Mouse (Mus musculus) thymus, adult 2 months (tissue): ENCODE measurements around the gene Ola1. TPM values are rescaled to one million over a fixed set of nuclear protein-coding genes. Genes with fewer than 3 reads are reported as not detected.

Source experiments
- DNase-seq: peaks from one replicate; pipeline ENCODE4 v3.0.0; 2021
- H3K27ac ChIP-seq: fragments of 200-500 bp; 2 replicates; pipeline ENCODE4 v1.5.1; 2012; ENCODE audit warnings: low read length, control low read depth; ENCODE audit not compliant: control insufficient read depth, insufficient read depth
- H3K27me3 ChIP-seq: fragments of 200-500 bp; 2 replicates; pipeline ENCODE4 v1.6.1; 2012; ENCODE audit warnings: mild to moderate bottlenecking, low read length, moderate library complexity, mixed read lengths; ENCODE audit not compliant: control insufficient read depth, insufficient read depth
- H3K36me3 ChIP-seq: fragments of 200-500 bp; 2 replicates; pipeline ENCODE4 v1.6.1; 2012; ENCODE audit warnings: mild to moderate bottlenecking, low read length, moderate library complexity; ENCODE audit not compliant: control insufficient read depth, insufficient read depth
- H3K4me1 ChIP-seq: fragments of 200-500 bp; replicated peaks from 2 replicates; pipeline ENCODE4 v1.6.1; 2012; ENCODE audit warnings: low read length; ENCODE audit not compliant: control insufficient read depth, insufficient read depth
- H3K4me3 ChIP-seq: fragments of 200-500 bp; 2 replicates; pipeline ENCODE4 v1.5.1; 2012; ENCODE audit warnings: mild to moderate bottlenecking, low read length, control low read depth, moderate library complexity; ENCODE audit not compliant: control insufficient read depth, insufficient read depth
- CTCF ChIP-seq: fragments of 200-500 bp; IDR thresholded peaks from 2 replicates; pipeline ENCODE4 v1.5.1; 2012; ENCODE audit warnings: mild to moderate bottlenecking, control low read depth, low read length, moderate library complexity, borderline replicate concordance; ENCODE audit not compliant: control insufficient read depth, poor library complexity, insufficient read depth; ENCODE audit errors: extremely low read depth
- POLR2A ChIP-seq: fragments of 200-500 bp; IDR thresholded peaks from 2 replicates; pipeline ENCODE4 v1.6.1; 2012; ENCODE audit warnings: mild to moderate bottlenecking, low read length, control low read depth, moderate library complexity; ENCODE audit not compliant: control insufficient read depth, poor library complexity, insufficient read depth; ENCODE audit errors: extremely low read depth
- WGBS: fragments of 180-500 bp; shearing (Covaris S2); methylation state at CpG from one replicate; pipeline ENCODE4 v1.1.7; 2018; 5-methylcytosine and 5-hydroxymethylcytosine counted together
- polyA plus RNA-seq: library from polyadenylated mRNA; depleted of rRNA; stranded (reverse); fragments of >200 nt; gene quantifications from 2 replicates; pipeline ENCODE4 v1.2.3, GENCODE M21; 2012

The Ola1 gene
- polyA plus RNA-seq, 1 experiment: 7.8 TPM

DNA sequence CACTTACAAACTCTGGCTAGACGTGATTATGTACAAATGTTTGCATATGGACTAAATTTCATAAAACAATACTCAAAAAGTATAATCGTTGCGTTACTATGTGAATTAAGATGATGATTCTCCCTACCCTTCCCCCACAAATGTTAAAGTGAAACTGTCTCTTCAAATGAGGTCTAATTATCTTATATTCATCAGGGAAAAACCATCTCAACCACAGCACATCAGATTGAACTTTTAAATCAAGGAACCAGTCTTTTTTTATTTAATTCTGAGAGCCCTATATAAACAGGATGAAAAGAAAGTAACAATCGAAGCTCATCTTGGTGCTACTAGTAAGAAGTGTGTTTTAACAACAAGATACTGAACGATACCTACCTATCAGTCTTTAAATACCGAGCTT lies 14.4 kb downstream of the Ola1 start:
- 76% methylated on average over 6 of the region's 6 CpGs for WGBS
- H3K36me3 ChIP-seq: no peaks in the 10 kb centered on the region
- no peaks in the 10 kb centered on the region for H3K27me3 ChIP-seq
- no peak overlapping the region for H3K4me3 ChIP-seq
- no peak for TF ChIP-seq CTCF
- TF ChIP-seq POLR2A: no peak
- H3K27ac ChIP-seq: no peak overlapping the region
- no peaks in the 10 kb centered on the region for H3K4me1 ChIP-seq
- DNase-seq: no peak

DNA sequence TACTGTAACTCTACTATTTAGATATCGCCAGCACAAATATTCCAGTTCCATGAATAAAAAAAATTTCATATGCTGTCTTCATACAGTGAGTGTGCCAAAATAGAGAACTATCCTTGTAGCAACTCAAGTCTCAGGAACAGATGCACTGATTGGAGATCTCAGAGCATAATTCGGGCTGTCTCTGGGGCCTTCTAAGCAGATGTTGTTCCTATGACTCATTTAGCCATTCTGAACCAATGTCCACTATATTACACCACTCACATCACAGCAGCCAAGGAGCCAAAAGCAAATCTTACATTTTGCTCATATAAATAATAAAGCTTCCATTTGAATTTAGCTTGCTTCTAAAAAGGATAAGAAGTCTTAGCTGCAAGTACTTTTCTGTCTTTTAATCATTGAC lies 30.2 kb downstream of the Ola1 start:
- no peaks in the 10 kb centered on the region for H3K36me3 ChIP-seq
- TF ChIP-seq CTCF (no peak), POLR2A (no peak)
- 98% methylated on average over 2 of the region's 2 CpGs for WGBS

GRCm38 (mm10) chr2:73185185-73185584 lies 33.5 kb downstream of the Ola1 start:
- WGBS: 88% methylated on average over 3 of the region's 3 CpGs
- Histone ChIP-seq H3K27me3 (no peaks in the 10 kb centered on the region), H3K36me3 (no peaks in the 10 kb centered on the region), H3K4me3 (no peak overlapping the region), H3K27ac (no peak overlapping the region), H3K4me1 (no peaks in the 10 kb centered on the region)
- no peak for TF ChIP-seq POLR2A
- TF ChIP-seq CTCF: no peak
- no peak for DNase-seq

More for the DNA sequence above, 30.2 kb downstream of the Ola1 start:
- no peak overlapping the region for H3K4me3 ChIP-seq
- no peak overlapping the region for H3K27ac ChIP-seq
- no peaks in the 10 kb centered on the region for H3K27me3 ChIP-seq
- H3K4me1 ChIP-seq: no peaks in the 10 kb centered on the region
- no peak for DNase-seq

DNA sequence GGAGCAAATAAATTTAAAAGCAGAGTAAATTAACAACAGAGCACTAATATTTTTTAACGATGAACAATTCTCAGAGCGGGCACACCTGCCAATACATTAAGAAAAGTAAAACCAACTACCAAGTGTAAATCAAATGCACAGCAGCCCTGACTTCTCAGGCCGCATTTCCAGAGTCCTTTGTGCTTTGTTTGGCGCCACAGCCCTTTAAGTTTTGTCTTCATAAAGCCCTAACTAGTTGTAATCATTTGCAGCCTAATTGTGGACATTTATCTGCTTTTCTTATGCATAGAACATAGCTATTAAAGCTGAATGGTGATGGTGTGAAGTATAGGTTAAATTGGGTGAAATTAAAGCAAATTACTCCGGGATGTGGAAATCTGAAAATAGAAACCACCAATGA lies 49.2 kb downstream of the Ola1 start:
- Histone ChIP-seq H3K36me3 (no peaks in the 10 kb centered on the region), H3K27me3 (no peaks in the 10 kb centered on the region), H3K4me3 (no peak overlapping the region), H3K27ac (no peak overlapping the region), H3K4me1 (no peaks in the 10 kb centered on the region)
- DNase-seq: no peak
- no peak for TF ChIP-seq POLR2A
- TF ChIP-seq CTCF: no peak
- 95% methylated on average over 5 of the region's 5 CpGs for WGBS

DNA sequence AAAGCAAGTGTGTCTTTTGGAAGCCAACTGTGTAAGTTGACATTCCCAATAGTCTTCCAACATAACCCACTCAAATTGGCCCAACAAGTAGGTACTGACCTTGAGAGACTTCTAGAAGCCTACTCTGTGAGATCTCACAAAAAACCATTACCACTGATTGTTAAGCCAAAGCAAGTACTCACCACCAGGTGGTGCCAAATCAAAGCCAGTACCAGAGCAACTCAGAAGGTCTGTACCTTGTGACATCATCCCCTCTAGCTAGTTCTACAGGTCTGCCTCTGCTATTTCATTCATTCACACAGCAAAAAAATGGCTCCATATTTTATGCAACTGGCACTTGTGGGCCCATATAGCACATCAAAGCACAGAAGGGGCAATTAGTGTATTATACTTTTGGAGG lies 51.6 kb downstream of the Ola1 start:
- H3K4me1 ChIP-seq: no peaks in the 10 kb centered on the region
- H3K27me3 ChIP-seq: no peaks in the 10 kb centered on the region
- no peak overlapping the region for H3K27ac ChIP-seq
- no peaks in the 10 kb centered on the region for H3K36me3 ChIP-seq
- H3K4me3 ChIP-seq: no peak overlapping the region
- peak; percentile 76 for DNase-seq
- no peak for TF ChIP-seq CTCF
- TF ChIP-seq POLR2A: no peak

GRCm38 (mm10) chr2:73164666-73165065 lies 54.1 kb downstream of the Ola1 start:
- no peak for DNase-seq
- WGBS: 93% methylated on average over 1 of the region's 1 CpGs
- no peaks in the 10 kb centered on the region for H3K36me3 ChIP-seq
- H3K27me3 ChIP-seq: no peaks in the 10 kb centered on the region
- no peaks in the 10 kb centered on the region for H3K4me1 ChIP-seq
- H3K27ac ChIP-seq: no peak overlapping the region
- no peak for TF ChIP-seq POLR2A
- no peak overlapping the region for H3K4me3 ChIP-seq

DNA sequence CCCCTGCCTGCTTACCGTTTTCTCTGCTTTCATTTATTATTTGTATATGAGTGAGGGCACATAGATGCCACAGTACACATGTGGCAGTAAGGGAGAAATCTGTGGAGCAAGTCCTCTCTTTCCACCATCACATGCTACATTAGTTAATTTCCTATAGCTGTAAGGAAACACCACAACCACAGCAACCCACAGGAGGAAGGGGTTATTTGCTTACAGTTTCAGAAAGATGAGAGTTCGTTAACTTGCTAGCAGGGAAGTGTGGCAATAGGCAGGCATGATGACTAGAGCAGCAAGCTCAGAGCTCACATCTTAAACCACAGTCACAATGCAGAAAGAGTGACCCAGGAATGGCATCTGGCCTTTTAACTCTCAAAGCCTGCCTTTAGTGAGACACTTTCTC lies 58.0 kb downstream of the Ola1 start:
- Histone ChIP-seq H3K27me3 (no peaks in the 10 kb centered on the region), H3K27ac (no peak overlapping the region), H3K4me1 (no peaks in the 10 kb centered on the region), H3K36me3 (no peaks in the 10 kb centered on the region; the same call in 1 of the 2 replicates), H3K4me3 (no peak overlapping the region)
- no peak for DNase-seq
- WGBS: 21% methylated on average over 2 of the region's 2 CpGs
- TF ChIP-seq POLR2A (no peak), CTCF (no peak)
